Mouse (Mus musculus): ENCODE results near the gene Zbed6.

DNA sequence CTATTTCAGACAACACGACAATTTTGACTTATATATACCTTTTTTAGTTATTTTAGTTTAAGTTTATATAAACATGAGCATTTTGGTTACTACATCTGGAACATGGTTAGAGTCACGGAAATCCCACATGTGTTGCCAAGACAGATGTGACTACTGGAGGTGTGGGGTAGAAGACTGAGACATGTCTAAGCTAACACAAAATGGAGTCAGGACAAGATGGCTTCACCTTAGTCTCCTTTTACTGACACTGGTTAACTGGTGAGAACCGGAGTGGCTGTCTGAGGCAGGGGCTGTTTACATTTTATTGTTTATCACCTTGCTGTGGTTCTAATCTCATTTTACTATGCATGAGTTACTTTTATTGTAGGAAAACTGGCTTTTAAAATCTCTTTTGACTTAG lies 7.9 kb upstream of the Zbed6 start:
- TF ChIP-seq CTCF (IDR thresholded peaks at IDR 0.05; ENCODE audit: insufficient read depth, low read depth, low read length) (no peak), POLR2A (IDR thresholded peaks at IDR 0.05; ENCODE audit: insufficient read depth, low read depth, low read length) (no peak)
